Mouse (Mus musculus) G1E (cell line): ENCODE measurements around the gene Gdf9.

Source experiments
- CTCF ChIP-seq: IDR thresholded peaks from 2 replicates; pipeline ENCODE4 v1.5.1; 2012; ENCODE audit warnings: low read depth, low read length, inconsistent platforms, mixed read lengths
- GATA1 ChIP-seq: IDR thresholded peaks from 2 replicates; pipeline ENCODE4 v1.6.1; 2012; ENCODE audit warnings: borderline replicate concordance, low read length, inconsistent platforms, mixed read lengths
- TAL1 ChIP-seq: conservative IDR thresholded peaks from 2 replicates; pipeline ENCODE4 v1.6.1; 2012; ENCODE audit warnings: low read depth, low read length, inconsistent platforms, mixed read lengths

- TF ChIP-seq CTCF (no peak), GATA1 (no peak), TAL1 (no peak)
Observed at GRCm38 (mm10) chr11:53458996-53459395, 28.2 kb downstream of the Gdf9 start.
